Mouse (Mus musculus) neural tube, embryonic 15.5 days (tissue): Measurements from ENCODE around the gene Mettl4. TPM values are rescaled to one million over a fixed set of nuclear protein-coding genes. Genes with fewer than 3 reads are reported as not detected.
A peak's percentile ranks its signal among the peaks of the same experiment; 100 is the strongest.

Experiments used
- ATAC-seq: fragments of 200-750 bp; cut with Nextera tagmentation; 2 replicates; pipeline ENCODE4 v1.8.0; 2017; ENCODE audit warnings: mild to moderate bottlenecking, moderate TSS enrichment, moderate library complexity; ENCODE audit not compliant: low FRiP score
- H3K27ac ChIP-seq: fragments of 300-500 bp; sonication (generic); replicated peaks from 2 replicates; pipeline ENCODE4 v1.5.1; 2015; ENCODE audit warnings: mild to moderate bottlenecking, inconsistent platforms
- H3K27me3 ChIP-seq: fragments of 300-500 bp; sonication (generic); replicated peaks from 2 replicates; pipeline ENCODE4 v1.6.1; 2015; ENCODE audit warnings: inconsistent platforms
- H3K36me3 ChIP-seq: fragments of 300-500 bp; sonication (generic); 2 replicates; pipeline ENCODE4 v1.6.1; 2015; ENCODE audit warnings: inconsistent platforms
- H3K4me1 ChIP-seq: fragments of 300-500 bp; sonication (generic); 2 replicates; pipeline ENCODE4 v1.6.1; 2015; ENCODE audit warnings: inconsistent platforms
- H3K4me2 ChIP-seq: fragments of 300-500 bp; sonication (generic); 2 replicates; pipeline ENCODE4 v1.6.1; 2015; ENCODE audit warnings: inconsistent platforms, mild to moderate bottlenecking, moderate library complexity
- H3K4me3 ChIP-seq: fragments of 300-500 bp; sonication (generic); replicated peaks from 2 replicates; pipeline ENCODE4 v1.5.1; 2015; ENCODE audit warnings: mild to moderate bottlenecking, inconsistent platforms
- H3K9ac ChIP-seq: fragments of 300-500 bp; sonication (generic); replicated peaks from 2 replicates; pipeline ENCODE4 v1.6.1; 2015; ENCODE audit warnings: mild to moderate bottlenecking, inconsistent platforms
- H3K9me3 ChIP-seq: fragments of 300-500 bp; sonication (generic); replicated peaks from 2 replicates; pipeline ENCODE4 v1.6.1; 2016; ENCODE audit warnings: inconsistent platforms
- WGBS: fragments of 180-500 bp; shearing (Covaris S2); methylation state at CpG from one replicate; pipeline ENCODE4 v1.1.7; 2015; ENCODE audit warnings: mixed read lengths; 5-methylcytosine and 5-hydroxymethylcytosine counted together
- polyA plus RNA-seq: library from polyadenylated mRNA; unstranded; fragments of >200 nt; fragmentation: Nextera tagmentation; extraction: Ambion mirVana; gene quantifications from 2 replicates; pipeline ENCODE4 v1.2.1, GENCODE M21; 2015

The Mettl4 gene
- polyA plus RNA-seq, 1 experiment from 2014 or later = 15.9 TPM

GRCm38 (mm10) chr17:94673515-94674317 lies 76.1 kb downstream of the Mettl4 start:
- H3K27me3 ChIP-seq = no peaks in the 10 kb centered on the region
- 0 out of 2 replicates have a peak, but pooled peaks cover 5% of the 10 kb centered on the region for H3K4me1 ChIP-seq
- H3K27ac ChIP-seq = 0 out of 2 replicates have a peak overlapping the region, but pooled peaks have one; percentile 30
- ATAC-seq = peak; percentile 92
- no peak overlapping the region for H3K4me3 ChIP-seq
- H3K9ac ChIP-seq = no peak overlapping the region
- H3K4me2 ChIP-seq = no peak overlapping the region
- 71% methylated on average over 6 of the region's 6 CpGs for WGBS
- H3K36me3 ChIP-seq = no peaks in the 10 kb centered on the region
- H3K9me3 ChIP-seq = no peaks in the 10 kb centered on the region
